Mouse (Mus musculus) midbrain, postnatal 0 days (tissue): ENCODE results near the gene Smo. TPM values are rescaled to one million over a fixed set of nuclear protein-coding genes. Genes with fewer than 3 reads are reported as not detected.

Experiments used
- ATAC-seq: fragments of 200-750 bp; cut with Nextera tagmentation; 2 replicates; pipeline ENCODE4 v1.8.0; 2017; ENCODE audit warnings: moderate number of reproducible peaks, mild to moderate bottlenecking, moderate TSS enrichment, moderate library complexity; ENCODE audit not compliant: low FRiP score
- DNase-seq: peaks from one replicate; pipeline ENCODE4 v3.0.0-alpha.2; 2015; ENCODE audit warnings: low spot score
- H3K27ac ChIP-seq: fragments of 300-500 bp; sonication (generic); 2 replicates; pipeline ENCODE4 v1.5.1; 2014; ENCODE audit warnings: low read depth, mild to moderate bottlenecking, low read length, mixed read lengths
- H3K27me3 ChIP-seq: fragments of 300-500 bp; sonication (generic); 2 replicates; pipeline ENCODE4 v1.6.1; 2014; ENCODE audit warnings: low read length, control low read depth, mixed read lengths; ENCODE audit not compliant: insufficient read depth
- H3K36me3 ChIP-seq: fragments of 300-500 bp; sonication (generic); 2 replicates; pipeline ENCODE4 v1.6.1; 2014; ENCODE audit warnings: low read length, control low read depth, mixed read lengths; ENCODE audit not compliant: insufficient read depth
- H3K4me1 ChIP-seq: fragments of 300-500 bp; sonication (generic); 2 replicates; pipeline ENCODE4 v1.6.1; 2014; ENCODE audit warnings: mild to moderate bottlenecking, control low read depth, antibody characterized with exemption, low read length, mixed read lengths; ENCODE audit not compliant: insufficient read depth
- H3K4me2 ChIP-seq: fragments of 300-500 bp; sonication (generic); 2 replicates; pipeline ENCODE4 v1.6.1; 2014; ENCODE audit warnings: low read depth, mild to moderate bottlenecking, low read length, mixed read lengths; ENCODE audit not compliant: poor library complexity, severe bottlenecking
- H3K4me3 ChIP-seq: fragments of 300-500 bp; sonication (generic); 2 replicates; pipeline ENCODE4 v1.5.1; 2014; ENCODE audit warnings: low read depth, mild to moderate bottlenecking, low read length, moderate library complexity
- H3K9ac ChIP-seq: fragments of 300-500 bp; sonication (generic); replicated peaks from 2 replicates; pipeline ENCODE4 v1.6.1; 2014; ENCODE audit warnings: mild to moderate bottlenecking, low read length, moderate library complexity, mixed read lengths; ENCODE audit not compliant: poor library complexity, severe bottlenecking
- H3K9me3 ChIP-seq: fragments of 300-500 bp; sonication (generic); 2 replicates; pipeline ENCODE4 v1.6.1; 2016; ENCODE audit warnings: low read length, control low read depth
- CTCF ChIP-seq: IDR thresholded peaks from 2 replicates; pipeline ENCODE4 v1.5.1; 2016; ENCODE audit warnings: antibody characterized with exemption, mild to moderate bottlenecking
- WGBS: fragments of 180-500 bp; shearing (Covaris S2); extraction: QIAGEN DNeasy Blood & Tissue Kit; methylation state at CpG from one replicate; pipeline ENCODE4 v1.1.7; 2014; 5-methylcytosine and 5-hydroxymethylcytosine counted together
- polyA plus RNA-seq: library from polyadenylated mRNA; unstranded; fragments of >200 nt; fragmentation: Nextera tagmentation; extraction: Ambion mirVana; gene quantifications from 2 replicates; pipeline ENCODE4 v1.2.1, GENCODE M21; 2015
- total RNA-seq: library from RNA; depleted of rRNA; stranded (reverse); fragments of >200 nt; gene quantifications from 2 replicates; pipeline ENCODE4 v1.2.3, GENCODE M21; 2014

Gene Smo
- total and polyA plus RNA-seq, 2 experiments from 2014 or later: 7.8 to 42.3 TPM

DNA sequence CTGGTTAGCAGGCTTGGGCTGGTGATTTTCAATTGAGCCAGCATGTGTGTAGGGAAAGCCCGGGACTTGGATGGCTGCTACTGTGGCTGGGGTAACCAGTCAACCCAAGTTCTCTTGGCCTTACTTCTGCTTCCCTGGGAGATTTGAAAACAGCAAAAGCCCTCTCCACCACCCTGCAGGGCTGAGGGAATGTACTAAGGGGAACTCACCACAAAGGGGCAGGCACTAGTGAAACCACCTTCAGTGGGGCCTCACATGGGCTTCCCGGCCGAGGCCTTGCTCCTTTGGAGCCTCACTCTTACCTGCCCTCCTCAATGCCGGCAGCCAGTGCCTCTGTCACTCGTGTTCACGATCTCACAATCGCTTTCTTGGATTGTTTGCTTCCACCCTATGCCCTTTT, 39.3 kb upstream of the Smo start:
- Histone ChIP-seq H3K36me3 (no peaks in the 10 kb centered on the region), H3K4me1 (no peaks in the 10 kb centered on the region), H3K27me3 (no peaks in the 10 kb centered on the region), H3K4me2 (no peak overlapping the region), H3K9me3 (no peaks in the 10 kb centered on the region), H3K4me3 (no peak overlapping the region), H3K9ac (no peak overlapping the region), H3K27ac (no peak overlapping the region)
- DNase-seq (no peak), ATAC-seq (no peak)
- TF ChIP-seq CTCF: no peak
- 69% methylated on average over 7 of the region's 7 CpGs for WGBS

DNA sequence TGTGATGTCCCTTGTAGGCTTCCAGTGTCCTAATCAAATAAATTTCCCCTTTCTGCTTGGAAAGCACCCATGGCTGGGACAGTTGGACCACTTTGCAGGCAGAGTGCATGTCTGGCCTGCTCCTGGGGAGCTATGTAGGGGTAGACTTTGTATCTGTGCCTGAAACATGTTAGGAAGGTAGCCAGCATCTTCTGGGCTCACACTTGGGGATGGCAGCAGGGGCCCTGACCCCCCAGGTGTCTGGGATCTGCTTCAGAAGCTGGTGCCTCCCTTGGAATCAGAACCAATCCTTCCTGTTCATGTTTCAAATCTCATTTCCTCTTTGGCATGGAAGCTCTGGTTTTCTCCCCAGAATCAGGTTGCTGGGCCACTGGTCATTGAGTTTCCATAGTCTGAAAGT, 38.2 kb upstream of the Smo start:
- no peak for TF ChIP-seq CTCF
- H3K27ac ChIP-seq: no peak overlapping the region
- H3K4me3 ChIP-seq: no peak overlapping the region
- no peaks in the 10 kb centered on the region for H3K36me3 ChIP-seq
- no peak for DNase-seq
- no peaks in the 10 kb centered on the region for H3K27me3 ChIP-seq
- no peaks in the 10 kb centered on the region for H3K4me1 ChIP-seq
- H3K4me2 ChIP-seq: no peak overlapping the region
- H3K9me3 ChIP-seq: no peaks in the 10 kb centered on the region
- H3K9ac ChIP-seq: no peak overlapping the region
- ATAC-seq: no peak

DNA sequence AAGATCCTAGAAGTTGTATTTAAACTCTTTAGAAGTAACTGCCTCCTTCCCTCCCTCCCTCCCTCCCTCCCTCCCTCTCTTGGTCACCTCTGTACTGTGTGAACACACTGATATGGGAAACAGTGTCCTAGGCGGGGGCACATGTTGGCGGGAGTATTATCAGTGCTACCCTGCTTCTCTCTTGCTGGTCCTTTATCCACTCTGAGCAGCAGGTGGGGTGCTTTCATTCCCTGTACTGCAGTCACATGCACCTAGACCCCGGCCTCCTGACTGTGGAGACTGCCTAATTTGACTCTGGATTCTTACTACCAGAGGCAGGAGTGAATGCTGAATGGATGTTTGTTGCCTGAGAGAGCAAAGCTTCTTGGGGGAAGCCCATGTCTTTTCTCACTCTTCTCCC, 37.8 kb upstream of the Smo start:
- H3K36me3 ChIP-seq: no peaks in the 10 kb centered on the region
- no peak for DNase-seq
- no peaks in the 10 kb centered on the region for H3K9me3 ChIP-seq
- 42% methylated on average over 3 of the region's 3 CpGs for WGBS
- no peaks in the 10 kb centered on the region for H3K27me3 ChIP-seq
- no peak overlapping the region for H3K4me2 ChIP-seq
- H3K4me1 ChIP-seq: no peaks in the 10 kb centered on the region
- H3K4me3 ChIP-seq: no peak overlapping the region
- ATAC-seq: no peak
- TF ChIP-seq CTCF: no peak; the same call in 1 of the 2 replicates
- no peak overlapping the region for H3K27ac ChIP-seq
- no peak overlapping the region for H3K9ac ChIP-seq

DNA sequence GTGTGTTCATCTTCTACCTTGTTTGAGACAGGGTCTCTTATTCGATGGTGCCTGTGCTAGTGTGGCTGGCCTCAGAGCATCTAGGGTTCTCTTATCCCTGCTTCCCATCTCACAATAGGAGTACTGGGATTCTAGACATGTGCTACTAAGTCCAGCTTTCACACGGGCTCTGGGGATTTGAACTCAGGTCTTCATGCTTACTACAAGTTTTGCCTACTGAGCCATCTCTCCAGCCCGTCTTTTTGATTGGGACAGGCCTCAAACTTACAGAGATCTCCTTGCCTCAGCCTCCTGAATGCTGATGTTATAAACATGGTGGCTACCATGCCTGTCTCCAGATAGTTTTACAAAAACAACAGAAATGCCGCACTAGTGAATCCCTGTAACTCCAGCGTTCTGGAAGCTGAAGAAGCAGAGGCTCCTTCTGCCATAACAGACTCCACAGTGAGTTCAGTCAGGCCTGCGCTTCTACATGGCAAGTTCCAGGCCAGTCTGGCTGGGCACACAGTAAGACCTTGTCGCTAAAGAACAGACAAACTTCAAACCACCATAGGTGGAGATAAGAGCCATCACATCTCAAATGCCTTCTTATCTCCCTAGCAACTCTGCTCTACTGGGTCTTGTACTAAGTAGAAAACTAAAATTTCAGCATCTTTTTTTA, 36.1 kb upstream of the Smo start:
- 91% methylated on average over 7 of the region's 7 CpGs for WGBS
- H3K9me3 ChIP-seq: no peaks in the 10 kb centered on the region
- H3K27ac ChIP-seq: no peak overlapping the region
- DNase-seq: no peak
- no peak overlapping the region for H3K4me3 ChIP-seq
- no peak overlapping the region for H3K4me2 ChIP-seq
- H3K27me3 ChIP-seq: no peaks in the 10 kb centered on the region
- TF ChIP-seq CTCF: no peak
- H3K4me1 ChIP-seq: no peaks in the 10 kb centered on the region
- no peak overlapping the region for H3K9ac ChIP-seq
- no peak for ATAC-seq
- no peaks in the 10 kb centered on the region for H3K36me3 ChIP-seq

DNA sequence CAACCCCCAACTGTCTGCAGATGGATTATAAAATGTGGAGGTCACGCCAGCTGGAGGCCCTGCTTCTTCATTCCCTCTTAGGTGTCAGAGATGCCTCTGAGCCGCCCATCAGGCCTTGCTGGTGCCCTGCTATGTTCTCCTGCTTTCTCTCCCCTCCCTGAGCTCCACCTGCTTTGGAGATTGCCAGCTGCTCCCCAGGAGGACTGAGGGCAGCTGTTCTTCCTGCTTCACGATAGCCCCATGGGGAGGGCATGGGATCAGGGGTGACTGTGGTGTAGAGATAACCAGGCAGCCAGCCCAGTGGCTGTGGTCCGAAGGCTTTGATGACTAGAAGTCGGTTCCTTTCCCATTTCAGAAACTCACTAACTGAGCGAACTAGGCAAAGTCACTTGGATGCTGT, 34.3 kb upstream of the Smo start:
- no peak for DNase-seq
- no peaks in the 10 kb centered on the region for H3K4me1 ChIP-seq
- no peaks in the 10 kb centered on the region for H3K36me3 ChIP-seq
- H3K27ac ChIP-seq: no peak overlapping the region
- no peak overlapping the region for H3K9ac ChIP-seq
- WGBS: 65% methylated on average over 6 of the region's 6 CpGs
- TF ChIP-seq CTCF: no peak
- H3K27me3 ChIP-seq: no peaks in the 10 kb centered on the region
- no peak overlapping the region for H3K4me3 ChIP-seq
- H3K9me3 ChIP-seq: no peaks in the 10 kb centered on the region
- no peak for ATAC-seq
- H3K4me2 ChIP-seq: no peak overlapping the region

DNA sequence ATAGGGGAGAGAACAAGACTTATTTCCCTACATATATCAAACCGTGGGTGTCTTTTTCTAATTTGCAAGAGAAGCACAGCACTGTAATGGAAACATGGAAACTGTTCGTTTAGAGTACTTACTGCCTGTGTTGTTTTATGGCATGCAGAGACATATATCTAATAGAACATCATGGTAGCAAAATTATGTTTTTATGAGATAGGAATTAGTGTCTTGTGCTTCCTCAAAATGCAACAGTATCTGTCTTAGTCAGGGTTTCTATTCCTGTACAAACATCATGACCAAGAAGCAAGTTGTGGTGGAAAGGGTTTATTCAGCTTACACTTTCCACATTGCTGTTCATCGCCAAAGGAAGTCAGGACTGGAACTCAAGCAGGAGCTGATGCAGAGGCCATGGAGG, 33.2 kb upstream of the Smo start:
- no peaks in the 10 kb centered on the region for H3K9me3 ChIP-seq
- no peak for DNase-seq
- H3K4me1 ChIP-seq: no peaks in the 10 kb centered on the region
- no peaks in the 10 kb centered on the region for H3K36me3 ChIP-seq
- H3K27me3 ChIP-seq: no peaks in the 10 kb centered on the region
- no peak for TF ChIP-seq CTCF
- H3K9ac ChIP-seq: no peak overlapping the region
- no peak overlapping the region for H3K27ac ChIP-seq
- H3K4me2 ChIP-seq: no peak overlapping the region
- no peak overlapping the region for H3K4me3 ChIP-seq
- ATAC-seq: no peak
- 89% methylated on average over 3 of the region's 3 CpGs for WGBS
